Mouse (Mus musculus): ENCODE data around the gene Dnmt1. TPM values are rescaled to one million over a fixed set of nuclear protein-coding genes. Genes with fewer than 3 reads are reported as not detected.
A peak's percentile ranks its signal among the peaks of the same experiment; 100 is the strongest.
"Not testable (repeated sequence)": the region's sequence is repeated elsewhere in the genome, so short reads cannot be mapped to it uniquely, and the experiment has no call there.

Dnmt1 gene
- 173 and 178 TPM in 2 replicates for polyA plus RNA-seq (2016; fragmentation: Nextera tagmentation; extraction: Ambion mirVana)

DNA sequence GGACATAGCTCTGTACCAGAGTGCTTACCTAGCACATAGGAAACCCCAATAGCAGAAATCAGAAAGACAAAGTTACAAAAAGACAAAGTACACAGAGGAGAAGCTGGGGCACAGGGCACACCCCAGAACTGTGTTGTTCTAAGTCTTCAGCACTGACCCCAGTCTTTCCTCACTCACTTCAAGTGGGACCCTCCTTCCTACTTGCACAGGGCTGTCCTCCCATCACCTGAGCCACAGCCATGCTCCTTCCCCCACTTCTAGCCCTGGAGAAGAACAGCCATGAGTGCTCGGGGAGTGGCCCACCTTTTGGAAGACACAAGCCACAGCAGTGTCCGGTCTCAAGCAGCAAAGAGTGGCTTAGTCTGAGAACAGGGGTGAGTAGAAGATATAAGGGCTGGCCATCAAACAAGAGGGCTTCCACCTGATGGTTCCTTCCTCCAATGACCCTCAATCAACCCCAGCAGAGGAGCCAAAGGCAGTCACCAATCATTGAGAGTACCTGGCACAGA is at the start of gene Dnmt1:
Dnmt1 (minus strand) TSS at position 459 of the 509 bp plus-strand sequence.
- Histone ChIP-seq H3K27me3 (ENCODE audit: low read depth, poor library complexity, severe bottlenecking) (no peaks in the 10 kb centered on the region), H3K27ac (no peak within 1 kb of the TSS), H3K9me3 (replicated peaks) (no peaks in the 10 kb centered on the region), H3K4me1 (no peaks in the 10 kb centered on the region), H3K4me3 (no peak within 1 kb of the TSS), H3K36me3 (peaks cover 8% of the 10 kb centered on the region)
- DNase-seq (ENCODE audit: low spot score): no peak
- 87% methylated on average over 2 of the region's 2 CpGs for WGBS

DNA sequence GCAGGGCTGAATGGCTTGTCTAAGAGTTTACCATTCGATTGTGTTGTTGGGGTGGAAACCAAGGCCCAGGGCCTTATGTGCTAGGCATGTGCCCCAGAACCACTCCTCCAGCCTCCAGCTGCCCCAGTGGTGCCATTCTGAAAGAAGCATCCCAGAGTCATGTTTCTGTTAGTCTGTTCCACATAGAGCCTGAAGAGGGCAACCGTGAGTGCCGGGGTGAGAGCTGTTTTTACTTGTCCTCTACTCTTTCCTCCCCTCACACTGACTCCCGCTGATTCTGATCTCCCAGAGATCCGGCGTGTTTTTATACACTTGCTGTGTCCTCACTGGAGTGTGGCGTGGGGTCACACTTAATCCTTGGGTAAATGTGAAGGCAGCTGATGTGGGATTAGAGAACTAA is 48.3 kb upstream of the Dnmt1 start:
- no peak for DNase-seq (ENCODE audit: low spot score)
- peaks cover 11% of the 10 kb centered on the region for H3K4me1 ChIP-seq
- H3K36me3 ChIP-seq: peaks cover 53% of the 10 kb centered on the region
- H3K4me3 ChIP-seq: no peak overlapping the region
- H3K27ac ChIP-seq: no peak overlapping the region
- 0 out of 2 replicates have a peak, but pooled peaks cover 12% of the 10 kb centered on the region for H3K27me3 ChIP-seq (ENCODE audit: low read depth, poor library complexity, severe bottlenecking)
- WGBS: 82% methylated on average over 7 of the region's 7 CpGs
- no peaks in the 10 kb centered on the region for H3K9me3 ChIP-seq (replicated peaks)

DNA sequence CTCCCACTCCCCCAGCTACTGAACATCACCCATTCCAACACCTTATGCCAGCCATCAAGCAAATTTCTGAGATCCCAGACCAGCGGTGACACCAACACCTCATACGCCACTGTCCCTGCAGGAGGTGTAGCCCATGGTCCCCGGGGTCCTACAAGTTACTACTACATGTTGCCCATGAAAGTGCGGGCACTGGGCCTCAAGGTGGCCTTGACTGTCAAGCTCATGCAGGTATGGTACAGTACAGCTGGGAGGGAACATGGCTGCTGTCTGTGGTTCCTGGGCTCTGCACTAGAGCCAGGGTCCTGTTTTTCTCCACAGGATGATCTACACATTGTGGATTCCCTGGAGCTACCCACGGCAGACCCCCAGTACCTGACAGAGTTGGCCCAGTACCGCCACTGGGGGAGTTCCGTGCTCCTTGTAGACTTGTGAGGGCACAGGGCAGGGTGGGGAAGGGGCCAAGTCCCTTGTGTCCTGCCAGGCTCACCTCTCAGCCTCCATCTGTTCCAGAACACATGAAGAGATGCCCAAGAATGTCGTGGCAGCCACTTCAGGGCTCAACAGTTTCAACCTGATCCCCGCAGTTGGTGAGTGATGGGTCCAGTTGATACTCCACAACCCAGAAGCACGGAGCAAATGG is 47.7 kb upstream of the Dnmt1 start:
- DNase-seq (ENCODE audit: low spot score): no peak
- H3K9me3 ChIP-seq (replicated peaks): no peaks in the 10 kb centered on the region
- 0 out of 2 replicates have a peak, but pooled peaks cover 7% of the 10 kb centered on the region for H3K27me3 ChIP-seq (ENCODE audit: low read depth, poor library complexity, severe bottlenecking)
- WGBS: 92% methylated on average over 10 of the region's 10 CpGs
- H3K27ac ChIP-seq: no peak overlapping the region
- H3K36me3 ChIP-seq: peaks cover 53% of the 10 kb centered on the region
- H3K4me1 ChIP-seq: peaks cover 11% of the 10 kb centered on the region
- no peak overlapping the region for H3K4me3 ChIP-seq

DNA sequence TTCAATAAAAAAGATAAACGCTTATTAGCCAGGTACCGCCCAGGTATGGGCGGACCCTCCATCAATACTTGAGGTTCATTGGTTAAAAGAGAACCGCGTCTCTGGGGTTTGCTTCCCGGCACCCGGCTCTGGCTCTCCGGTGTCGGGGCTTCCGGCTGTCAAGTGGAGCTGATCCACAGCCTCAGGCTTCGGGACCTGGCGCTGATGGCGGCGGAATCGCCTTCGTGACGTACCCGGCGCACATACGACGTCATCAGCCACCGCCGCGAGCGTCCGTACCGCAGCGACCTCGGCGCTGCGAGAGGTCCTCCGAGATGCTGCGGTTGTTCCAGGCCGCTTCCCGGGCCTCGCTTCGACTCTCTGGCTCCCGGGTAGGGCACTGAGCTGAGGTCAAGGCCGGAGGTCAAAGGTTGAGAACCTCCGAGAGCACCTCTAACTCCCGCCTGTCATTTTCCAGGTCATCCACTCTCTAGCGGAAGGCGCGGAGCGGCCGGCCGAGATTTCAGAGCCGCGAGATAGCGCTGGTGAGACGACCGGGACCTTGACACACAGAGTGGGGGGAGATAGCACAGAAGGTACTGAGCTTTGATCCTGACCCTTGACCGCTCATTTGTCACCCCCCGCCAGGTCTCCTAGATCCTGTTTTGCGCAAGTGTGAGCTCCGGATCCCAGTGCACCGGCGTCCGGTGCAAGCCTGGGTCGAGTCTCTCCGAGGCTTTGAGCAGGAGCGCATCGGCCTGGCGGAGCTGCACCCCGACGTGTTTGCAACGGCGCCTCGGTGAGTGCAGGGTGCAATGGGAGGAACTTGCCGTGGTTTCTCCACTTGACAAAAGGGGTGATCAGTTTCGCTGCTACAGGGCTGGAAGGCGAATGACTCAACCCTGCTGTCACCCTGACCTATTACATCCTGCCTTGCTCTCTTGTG is 43.2 kb upstream of the Dnmt1 start, which contains the start of gene Mrpl4:
Mrpl4 (plus strand) TSS at position 112 of the 925 bp plus-strand sequence.
- H3K27ac ChIP-seq: peak within 1 kb of the TSS; percentile 89
- H3K9me3 ChIP-seq (replicated peaks): no peaks in the 10 kb centered on the region
- WGBS: under 1% methylated on average over 72 of the region's 72 CpGs
- H3K4me1 ChIP-seq: peaks cover 8% of the 10 kb centered on the region
- no peaks in the 10 kb centered on the region for H3K27me3 ChIP-seq (ENCODE audit: low read depth, poor library complexity, severe bottlenecking)
- DNase-seq (ENCODE audit: low spot score): peak; percentile 96
- peaks cover 36% of the 10 kb centered on the region for H3K36me3 ChIP-seq
- H3K4me3 ChIP-seq: peak within 1 kb of the TSS; percentile 87

DNA sequence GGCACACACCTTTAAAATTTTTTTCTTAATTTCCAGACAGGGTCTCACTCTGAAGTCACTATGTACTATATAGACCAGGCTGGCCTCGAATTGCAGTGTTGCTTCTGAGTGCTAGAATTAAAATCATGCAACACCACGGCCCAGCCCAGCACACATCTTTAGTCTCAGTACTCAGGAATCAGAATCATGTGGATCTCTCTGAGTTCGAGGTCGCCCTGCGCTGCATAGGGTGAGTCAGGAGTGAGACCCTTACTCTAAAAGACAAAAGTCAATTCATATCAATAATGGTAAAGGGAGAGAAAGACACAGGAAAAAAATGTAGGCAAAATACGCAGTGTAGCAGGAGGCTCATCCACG is 42.6 kb upstream of the Dnmt1 start:
- WGBS: 15% methylated on average over 7 of the region's 7 CpGs
- Histone ChIP-seq H3K36me3 (peaks cover 30% of the 10 kb centered on the region), H3K4me1 (peaks cover 8% of the 10 kb centered on the region), H3K27me3 (ENCODE audit: low read depth, poor library complexity, severe bottlenecking) (no peaks in the 10 kb centered on the region), H3K9me3 (replicated peaks) (no peaks in the 10 kb centered on the region), H3K27ac (peak overlapping the region; percentile 89), H3K4me3 (peak overlapping the region; percentile 87)
- no peak for DNase-seq (ENCODE audit: low spot score)

DNA sequence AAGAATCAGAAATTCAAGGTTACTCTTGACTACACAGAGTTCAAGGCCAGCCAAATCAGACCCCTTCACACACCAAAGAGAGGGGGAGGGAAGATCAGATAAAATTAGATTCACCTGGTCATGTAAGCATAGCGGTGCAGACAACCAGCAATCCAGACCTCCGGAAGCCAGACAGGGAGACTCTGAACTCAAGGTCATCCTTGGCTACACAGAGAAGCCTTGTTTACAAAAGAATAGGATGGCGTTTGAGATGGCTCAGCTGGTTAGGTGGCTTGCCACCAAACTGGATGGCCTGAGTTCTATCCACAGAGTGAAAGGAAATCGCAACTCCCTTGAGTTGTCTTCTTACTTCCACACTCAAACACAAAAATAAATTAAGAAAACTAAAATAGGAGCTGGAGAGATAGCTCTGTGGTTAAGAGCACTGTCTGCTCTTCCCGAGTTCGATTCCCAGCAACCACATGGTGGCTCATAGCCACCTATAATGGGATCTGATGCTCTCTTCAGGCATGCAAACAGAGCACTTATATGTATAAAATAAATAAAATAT is 42.0 kb upstream of the Dnmt1 start:
- peaks cover 8% of the 10 kb centered on the region for H3K4me1 ChIP-seq
- WGBS: 76% methylated on average over 6 of the region's 6 CpGs
- DNase-seq (ENCODE audit: low spot score): no peak
- no peak overlapping the region for H3K27ac ChIP-seq
- H3K9me3 ChIP-seq (replicated peaks): no peaks in the 10 kb centered on the region
- H3K27me3 ChIP-seq (ENCODE audit: low read depth, poor library complexity, severe bottlenecking): no peaks in the 10 kb centered on the region
- H3K36me3 ChIP-seq: peaks cover 25% of the 10 kb centered on the region
- H3K4me3 ChIP-seq: no peak overlapping the region

DNA sequence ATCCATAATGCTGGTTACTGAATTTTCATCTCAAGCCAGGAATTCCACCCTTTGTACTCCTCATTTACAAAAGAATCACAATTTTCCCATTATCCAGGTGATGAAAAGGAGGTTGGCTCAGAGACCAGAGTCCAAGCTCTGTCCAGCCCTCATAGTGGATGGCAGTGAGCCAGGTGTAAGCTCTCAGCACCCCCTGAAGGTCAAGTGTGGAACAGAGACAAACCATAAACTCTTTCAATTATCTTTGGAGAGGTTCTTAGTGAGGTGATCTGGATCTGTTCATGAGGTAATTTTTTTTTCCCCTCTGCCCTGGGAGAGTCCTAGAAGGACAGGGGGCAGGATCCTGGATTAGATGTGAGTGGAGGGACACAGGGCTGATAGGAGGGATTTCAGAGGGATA is 41.1 kb upstream of the Dnmt1 start:
- peaks cover 16% of the 10 kb centered on the region for H3K36me3 ChIP-seq
- no peaks in the 10 kb centered on the region for H3K9me3 ChIP-seq (replicated peaks)
- H3K27ac ChIP-seq: no peak overlapping the region
- no peak for DNase-seq (ENCODE audit: low spot score)
- peaks cover 8% of the 10 kb centered on the region for H3K4me1 ChIP-seq
- no peaks in the 10 kb centered on the region for H3K27me3 ChIP-seq (ENCODE audit: low read depth, poor library complexity, severe bottlenecking)
- H3K4me3 ChIP-seq: no peak overlapping the region

DNA sequence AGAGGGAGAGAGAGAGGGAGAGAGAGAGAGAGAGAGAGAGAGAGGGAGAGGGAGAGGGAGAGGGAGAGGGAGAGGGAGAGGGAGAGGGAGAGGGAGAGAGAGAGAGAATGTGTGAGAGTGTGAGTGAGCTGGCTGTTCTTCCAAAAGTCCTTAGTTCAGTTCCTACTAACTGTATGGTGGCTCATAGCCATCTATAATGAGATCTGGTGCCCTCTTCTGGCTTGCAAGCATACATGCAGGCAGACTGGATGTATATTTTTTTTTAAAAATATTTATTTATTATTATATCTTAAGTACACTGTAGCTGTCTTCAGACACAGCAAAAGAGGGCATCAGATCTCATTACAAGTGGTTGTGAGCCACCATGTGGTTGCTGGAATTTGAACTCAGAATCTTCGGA is 38.6 kb upstream of the Dnmt1 start:
- not testable (repeated sequence) for H3K9me3 ChIP-seq (replicated peaks); H3K4me3 ChIP-seq; H3K27me3 ChIP-seq (ENCODE audit: low read depth, poor library complexity, severe bottlenecking); DNase-seq (ENCODE audit: low spot score); H3K36me3 ChIP-seq; H3K4me1 ChIP-seq; H3K27ac ChIP-seq
- 81% methylated on average over 1 of the region's 1 CpGs for WGBS

DNA sequence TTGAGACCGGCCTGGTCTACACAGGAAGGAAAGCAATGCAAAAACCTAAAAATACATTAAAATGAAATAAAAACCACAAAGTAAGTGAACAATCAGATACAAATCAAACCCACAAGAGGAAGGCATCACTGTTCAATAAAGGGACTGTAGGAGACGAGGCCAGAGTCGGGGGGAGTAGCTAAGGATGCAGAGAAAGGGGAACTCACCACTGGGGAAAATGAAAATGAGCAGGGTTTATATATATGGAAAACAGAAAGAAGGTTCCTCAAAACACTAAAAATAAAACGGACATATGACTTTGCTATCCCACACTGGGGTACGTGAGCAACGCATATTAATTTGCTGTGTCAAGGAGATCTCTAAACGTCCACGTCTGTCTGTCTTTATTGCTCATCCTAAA is 37.4 kb upstream of the Dnmt1 start:
- DNase-seq (ENCODE audit: low spot score): no peak
- no peak overlapping the region for H3K27ac ChIP-seq
- 0 out of 2 replicates have a peak, but pooled peaks cover 5% of the 10 kb centered on the region for H3K4me1 ChIP-seq
- no peak overlapping the region for H3K4me3 ChIP-seq
- H3K27me3 ChIP-seq (ENCODE audit: low read depth, poor library complexity, severe bottlenecking): no peaks in the 10 kb centered on the region
- no peaks in the 10 kb centered on the region for H3K9me3 ChIP-seq (replicated peaks)
- 92% methylated on average over 8 of the region's 8 CpGs for WGBS
- no peaks in the 10 kb centered on the region for H3K36me3 ChIP-seq

DNA sequence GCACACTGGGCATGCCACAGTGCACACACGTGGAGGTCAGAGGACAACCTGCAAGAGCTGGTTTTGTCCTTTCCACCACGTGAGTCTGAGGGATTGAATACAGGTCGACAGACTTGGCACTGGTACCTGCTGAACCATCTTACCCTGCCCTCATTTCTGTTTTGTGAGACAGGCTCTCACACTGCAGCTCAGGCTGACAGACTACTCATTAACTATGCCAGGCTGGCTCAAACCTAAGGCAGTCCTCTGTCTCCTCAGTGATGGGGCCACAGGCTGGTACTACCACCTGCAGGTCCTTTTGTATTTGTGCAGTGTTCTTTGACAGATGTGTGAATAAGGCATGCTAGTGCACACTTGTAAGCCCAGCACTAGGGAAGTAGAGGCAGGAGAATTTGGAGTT is 35.4 kb upstream of the Dnmt1 start:
- Histone ChIP-seq H3K36me3 (no peaks in the 10 kb centered on the region), H3K4me3 (no peak overlapping the region), H3K9me3 (replicated peaks) (no peaks in the 10 kb centered on the region), H3K27me3 (ENCODE audit: low read depth, poor library complexity, severe bottlenecking) (no peaks in the 10 kb centered on the region), H3K4me1 (peaks cover 12% of the 10 kb centered on the region), H3K27ac (no peak overlapping the region)
- 69% methylated on average over 3 of the region's 3 CpGs for WGBS
- DNase-seq (ENCODE audit: low spot score): no peak

DNA sequence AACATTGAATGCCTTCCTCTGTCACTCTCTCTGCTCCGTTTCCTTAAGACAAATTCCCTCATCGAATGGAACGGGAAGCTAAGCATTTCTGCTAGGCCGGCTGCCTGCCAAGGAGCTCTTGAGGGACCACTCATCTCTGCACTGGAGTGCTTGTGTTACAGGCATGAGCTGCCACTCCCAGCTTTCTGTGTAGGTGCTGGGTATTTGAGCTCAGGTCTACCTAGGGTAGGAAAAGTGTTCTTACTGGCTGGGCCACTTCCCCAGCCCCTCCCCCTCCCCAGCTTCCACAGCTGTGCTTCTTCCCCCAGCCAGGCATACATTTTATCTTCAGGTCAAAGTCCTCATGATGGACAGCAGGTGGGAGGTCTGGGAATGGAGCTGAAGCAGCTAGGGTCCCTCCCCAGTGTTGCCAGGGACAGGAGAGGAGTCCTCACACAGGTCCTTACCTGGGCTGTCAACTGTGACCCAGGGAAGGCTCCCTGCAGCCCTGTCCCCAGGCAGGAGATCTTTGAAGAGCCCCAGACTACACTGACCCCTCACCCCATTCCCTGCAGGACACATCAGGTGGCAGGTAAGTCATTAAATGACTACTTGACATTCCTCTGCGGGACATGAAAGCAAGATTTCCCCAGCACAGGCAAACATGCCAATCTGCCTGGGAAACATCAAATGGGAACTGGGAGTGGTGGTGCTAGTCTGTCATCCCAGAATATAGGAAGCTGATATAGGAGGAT is 33.6 kb upstream of the Dnmt1 start:
- H3K27me3 ChIP-seq (ENCODE audit: low read depth, poor library complexity, severe bottlenecking): peaks cover 5% of the 10 kb centered on the region; the same call in 1 of the 2 replicates
- no peaks in the 10 kb centered on the region for H3K9me3 ChIP-seq (replicated peaks)
- H3K27ac ChIP-seq: no peak overlapping the region
- DNase-seq (ENCODE audit: low spot score): no peak
- H3K4me1 ChIP-seq: peaks cover 12% of the 10 kb centered on the region
- 49% methylated on average over 5 of the region's 5 CpGs for WGBS
- no peak overlapping the region for H3K4me3 ChIP-seq
- no peaks in the 10 kb centered on the region for H3K36me3 ChIP-seq

DNA sequence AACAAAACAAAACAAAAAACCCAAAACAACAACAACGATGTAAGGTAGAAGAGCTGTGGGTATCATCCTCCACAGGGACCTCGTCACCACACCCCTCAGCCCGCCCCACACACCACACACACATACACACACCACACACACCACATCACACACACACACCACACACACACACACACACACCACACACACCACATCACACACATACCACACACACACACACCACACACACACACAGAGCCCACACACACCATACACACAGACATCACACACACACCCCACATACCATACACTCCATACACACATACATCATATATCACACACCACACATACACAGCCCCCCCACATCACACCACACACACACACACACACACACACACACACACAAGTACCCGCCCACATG is 31.9 kb upstream of the Dnmt1 start:
- peaks cover 16% of the 10 kb centered on the region; the same call in 1 of the 2 replicates for H3K27me3 ChIP-seq (ENCODE audit: low read depth, poor library complexity, severe bottlenecking)
- peaks cover 17% of the 10 kb centered on the region for H3K4me1 ChIP-seq
- no peak for DNase-seq (ENCODE audit: low spot score)
- no peak overlapping the region for H3K27ac ChIP-seq
- WGBS: 94% methylated on average over 4 of the region's 4 CpGs
- H3K9me3 ChIP-seq (replicated peaks): no peaks in the 10 kb centered on the region
- no peaks in the 10 kb centered on the region for H3K36me3 ChIP-seq
- no peak overlapping the region for H3K4me3 ChIP-seq

Measured in limb, embryonic 10.5 days (tissue).